Mouse (Mus musculus) MEL (cell line): Measurements from ENCODE around the gene Pla2g7. TPM values are rescaled to one million over a fixed set of nuclear protein-coding genes. Genes with fewer than 3 reads are reported as not detected.
A peak's percentile ranks its signal among the peaks of the same experiment; 100 is the strongest.

Experiments used
- DNase-seq: peaks from one replicate; pipeline ENCODE4 v3.0.0; 2011; ENCODE audit warnings: low read depth, low spot score
- H3K27ac ChIP-seq: 2 replicates; pipeline ENCODE4 v1.5.1; 2012; ENCODE audit warnings: low read depth, mild to moderate bottlenecking, control low read depth, low read length, moderate library complexity; ENCODE audit not compliant: control insufficient read depth
- H3K27me3 ChIP-seq, 2 experiments: fragments of 150-350 bp in 1 of 2; sonication (generic) in 1 of 2; 2 replicates each; pipeline ENCODE4 v1.6.1; 2012; ENCODE audit warnings: low read length in 2 of 2, mild to moderate bottlenecking in 2 of 2, improper control_type of control experiment in 1 of 2, moderate library complexity in 1 of 2; ENCODE audit not compliant: insufficient read depth in 2 of 2, control insufficient read depth in 1 of 2
- H3K36me3 ChIP-seq, 2 experiments: 2 replicates each; pipeline ENCODE4 v1.6.1; 2012 to 2014; ENCODE audit warnings: low read length in 2 of 2, improper control_type of control experiment in 1 of 2, inconsistent platforms in 1 of 2, mild to moderate bottlenecking in 1 of 2; ENCODE audit not compliant: insufficient read depth in 2 of 2, control insufficient read depth in 1 of 2
- H3K4me1 ChIP-seq, 2 experiments: fragments of 150-350 bp in 1 of 2; sonication (generic) in 1 of 2; 2 replicates each; pipeline ENCODE4 v1.6.1; 2012; ENCODE audit warnings: low read length in 2 of 2, improper control_type of control experiment in 1 of 2, mild to moderate bottlenecking in 1 of 2; ENCODE audit not compliant: insufficient read depth in 2 of 2, control insufficient read depth in 1 of 2
- H3K4me3 ChIP-seq, 2 experiments: fragments of 150-350 bp in 1 of 2; sonication (generic) in 1 of 2; 2 replicates each; pipeline ENCODE4 v1.5.1; 2012; ENCODE audit warnings: low read depth in 2 of 2, low read length in 2 of 2, mild to moderate bottlenecking in 2 of 2, moderate library complexity in 2 of 2, control low read depth in 1 of 2, improper control_type of control experiment in 1 of 2; ENCODE audit not compliant: control insufficient read depth in 1 of 2, insufficient read depth in 1 of 2
- H3K79me2 ChIP-seq: 2 replicates; pipeline ENCODE4 v1.6.1; 2012; ENCODE audit warnings: mild to moderate bottlenecking, low read length, moderate library complexity; ENCODE audit not compliant: control insufficient read depth, poor library complexity, insufficient read depth
- H3K9ac ChIP-seq: 2 replicates; pipeline ENCODE4 v1.6.1; 2012; ENCODE audit warnings: low read depth, mild to moderate bottlenecking, control low read depth, low read length, moderate library complexity; ENCODE audit not compliant: control insufficient read depth, poor library complexity, severe bottlenecking
- H3K9me3 ChIP-seq: fragments of 150-350 bp; sonication (generic); replicated peaks from 2 replicates; pipeline ENCODE4 v1.6.1; 2012; ENCODE audit warnings: mild to moderate bottlenecking, low read length, improper control_type of control experiment, moderate library complexity; ENCODE audit not compliant: insufficient read depth
- CHD1 ChIP-seq: IDR thresholded peaks from 2 replicates; pipeline ENCODE4 v1.6.1; 2012; ENCODE audit warnings: low read depth, mild to moderate bottlenecking, inconsistent platforms, low read length, improper control_type of control experiment
- CTCF ChIP-seq, 3 experiments: IDR thresholded peaks in 2 of 3; conservative IDR thresholded peaks in 1 of 3; 2 replicates each; pipeline ENCODE4 v1.5.1; 2011 to 2012; ENCODE audit warnings: low read length in 3 of 3, low read depth in 2 of 3, mild to moderate bottlenecking in 2 of 3, improper control_type of control experiment in 1 of 3, inconsistent platforms in 1 of 3, mixed read lengths in 1 of 3, moderate library complexity in 1 of 3; ENCODE audit not compliant: control insufficient read depth in 1 of 3, insufficient read depth in 1 of 3, poor library complexity in 1 of 3, severe bottlenecking in 1 of 3
- ETS1 ChIP-seq: IDR thresholded peaks from 2 replicates; pipeline ENCODE4 v1.6.1; 2012; ENCODE audit warnings: low read depth, mild to moderate bottlenecking, inconsistent platforms, low read length, improper control_type of control experiment, moderate library complexity
- HCFC1 ChIP-seq: IDR thresholded peaks from 2 replicates; pipeline ENCODE4 v1.6.1; 2012; ENCODE audit warnings: low read depth, mild to moderate bottlenecking, inconsistent platforms, low read length, improper control_type of control experiment, moderate library complexity
- MAFK ChIP-seq: IDR thresholded peaks from 2 replicates; pipeline ENCODE4 v1.6.1; 2011; ENCODE audit warnings: low read depth, mild to moderate bottlenecking, low read length, improper control_type of control experiment, borderline replicate concordance
- NRF1 ChIP-seq: IDR thresholded peaks from 2 replicates; pipeline ENCODE4 v1.6.1; 2014; ENCODE audit warnings: low read depth, mild to moderate bottlenecking, inconsistent platforms, low read length, improper control_type of control experiment, moderate library complexity; ENCODE audit not compliant: poor library complexity, insufficient read depth, severe bottlenecking
- POLR2AphosphoS2 ChIP-seq: IDR thresholded peaks from 2 replicates; pipeline ENCODE4 v1.6.1; 2011; ENCODE audit warnings: low read length, improper control_type of control experiment
- POLR2AphosphoS5 ChIP-seq: IDR thresholded peaks from 2 replicates; pipeline ENCODE4 v1.6.1; 2012; ENCODE audit warnings: low read depth, borderline replicate concordance, mild to moderate bottlenecking, inconsistent platforms, low read length, moderate library complexity, mixed read lengths
- TCF12 ChIP-seq: IDR thresholded peaks from 2 replicates; pipeline ENCODE4 v1.6.1; 2014; ENCODE audit warnings: low read depth, mild to moderate bottlenecking, inconsistent platforms, low read length, improper control_type of control experiment, moderate library complexity
- ZC3H11A ChIP-seq: IDR thresholded peaks from 2 replicates; pipeline ENCODE4 v1.6.1; 2012; ENCODE audit warnings: low read depth, mild to moderate bottlenecking, inconsistent platforms, low read length, improper control_type of control experiment
- ZKSCAN1 ChIP-seq: IDR thresholded peaks from 2 replicates; pipeline ENCODE4 v1.6.1; 2012; ENCODE audit warnings: low read depth, mild to moderate bottlenecking, inconsistent platforms, low read length, improper control_type of control experiment, moderate library complexity
- ZMIZ1 ChIP-seq: IDR thresholded peaks from 2 replicates; pipeline ENCODE4 v1.6.1; 2012; ENCODE audit warnings: low read depth, mild to moderate bottlenecking, inconsistent platforms, low read length, improper control_type of control experiment, moderate library complexity
- polyA plus RNA-seq, 2 experiments: library from polyadenylated mRNA; stranded (reverse) in 1 of 2; unstranded in 1 of 2; fragments of >175 nt in 1 of 2; fragments of >200 nt in 1 of 2; gene quantifications; 2 replicates each; pipeline versions ENCODE4 v1.2.1 to v1.2.4; 2012; ENCODE audit warnings: low replicate concordance in 2 of 2, low read depth in 1 of 2; ENCODE audit not compliant: insufficient read length in 2 of 2, insufficient read depth in 1 of 2, missing spikeins in 1 of 2
- total RNA-seq: library from RNA; depleted of rRNA; stranded (reverse); fragments of 300-350 nt; gene quantifications from 2 replicates; pipeline ENCODE4 v1.2.3, GENCODE M21; 2012; rRNA removed

The Pla2g7 gene
- total and polyA plus RNA-seq, 3 experiments, result not detected

- Histone ChIP-seq H3K79me2 (no peaks in the 10 kb centered on the region), H3K27me3 (no peaks in the 10 kb centered on the region), H3K9me3 (no peaks in the 10 kb centered on the region), H3K27ac (no peak overlapping the region), H3K36me3 (no peaks in the 10 kb centered on the region), H3K4me1 (no peaks in the 10 kb centered on the region), H3K4me3 (no peak overlapping the region), H3K9ac (no peak overlapping the region)
- TF ChIP-seq NRF1 (no peak), ETS1 (no peak), CTCF (IDR thresholded peaks at IDR 0.05 in 2 of 3, conservative IDR thresholded peaks at IDR 0.05 in 1 of 3; ENCODE audit: control insufficient read depth in 1 of 3, insufficient read depth in 1 of 3, low read depth in 2 of 3, low read length in 3 of 3, poor library complexity in 1 of 3, severe bottlenecking in 1 of 3) (0 out of 6 replicates have a peak, but pooled peaks of 1 of the 3 experiments have one; percentile 1), POLR2AphosphoS2 (no peak), ZKSCAN1 (no peak), ZMIZ1 (no peak)
- DNase-seq, result peak; percentile 3
These were observed 81.9 kb downstream of the Pla2g7 start for GRCm38 (mm10) chr17:43649641-43650436.

GRCm38 (mm10) chr17:43651314-43652046 is 83.6 kb downstream of the Pla2g7 start:
- TF ChIP-seq MAFK (0 out of 2 replicates have a peak, but pooled peaks have one; percentile 36), POLR2AphosphoS5 (no peak), TCF12 (no peak), ZKSCAN1 (no peak), CHD1 (no peak), HCFC1 (no peak), ZC3H11A (no peak)
- TF ChIP-seq, all 39 proteins: peak for 1
- Histone ChIP-seq H3K36me3 (no peaks in the 10 kb centered on the region), H3K27me3 (no peaks in the 10 kb centered on the region), H3K4me3 (no peak overlapping the region), H3K4me1 (no peaks in the 10 kb centered on the region), H3K27ac (no peak overlapping the region), H3K79me2 (no peaks in the 10 kb centered on the region), H3K9ac (no peak overlapping the region), H3K9me3 (no peaks in the 10 kb centered on the region)
- no peak for DNase-seq

Other genes starting within 250 kb of the Pla2g7 start
- gene Adgrf5, start 207.6 kb upstream of the Pla2g7 start, total RNA-seq, result not detected in 2 replicates
- not detected for gene Adgrf5, start 207.6 kb upstream of the Pla2g7 start, polyA plus RNA-seq
- gene Mep1a, start 65.3 kb upstream of the Pla2g7 start, total RNA-seq, result not detected in 2 replicates
- gene Mep1a, start 65.3 kb upstream of the Pla2g7 start, polyA plus RNA-seq, result not detected
- not detected in 2 replicates for gene Ankrd66, start 24.5 kb upstream of the Pla2g7 start, total RNA-seq
- not detected for gene Ankrd66, start 24.5 kb upstream of the Pla2g7 start, polyA plus RNA-seq
- gene Tdrd6, start 62.2 kb downstream of the Pla2g7 start, total RNA-seq, result not detected in 2 replicates
- not detected for gene Tdrd6, start 62.2 kb downstream of the Pla2g7 start, polyA plus RNA-seq
- not detected in 2 replicates for gene Slc25a27, start 99.1 kb downstream of the Pla2g7 start, total RNA-seq
- not detected for gene Slc25a27, start 99.1 kb downstream of the Pla2g7 start, polyA plus RNA-seq
- gene Cyp39a1, start 99.3 kb downstream of the Pla2g7 start, total RNA-seq, result not detected in 2 replicates
- gene Cyp39a1, start 99.3 kb downstream of the Pla2g7 start, polyA plus RNA-seq, result not detected
- gene Rcan2, start 233.3 kb downstream of the Pla2g7 start, total RNA-seq, result not detected in 2 replicates
- under 1 TPM in 1 of 2 experiments, not detected in 1; 0.52 TPM for gene Rcan2, start 233.3 kb downstream of the Pla2g7 start, polyA plus RNA-seq